Mouse (Mus musculus): ENCODE results near the gene Lhx3. TPM values are rescaled to one million over a fixed set of nuclear protein-coding genes. Genes with fewer than 3 reads are reported as not detected.
A peak's percentile ranks its signal among the peaks of the same experiment; 100 is the strongest.

The Lhx3 gene
- polyA plus RNA-seq, 2 experiments: not detected

DNA sequence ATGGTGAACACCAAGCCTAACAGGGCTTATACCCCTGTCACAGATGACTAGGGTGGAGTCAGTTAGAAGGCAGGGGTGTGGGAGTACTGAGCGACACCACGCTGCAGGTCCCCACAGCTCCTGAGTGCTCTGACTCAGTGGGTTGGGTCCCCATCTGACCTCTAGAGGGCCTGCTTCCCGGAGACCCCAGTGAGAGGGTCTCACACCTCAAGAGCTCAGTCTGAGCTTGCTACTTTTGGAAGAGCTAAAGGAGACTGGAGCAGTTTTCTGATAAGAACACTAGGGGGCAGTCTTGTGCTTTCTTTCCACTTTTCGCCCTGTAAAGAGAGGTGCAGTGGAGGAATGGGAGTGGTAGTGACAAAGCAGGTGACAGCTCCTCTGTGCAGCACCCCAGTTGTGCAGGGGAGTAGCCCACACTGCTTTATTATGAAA, 54.2 kb downstream of the Lhx3 start:
- 13% methylated on average over 4 of the region's 4 CpGs for WGBS (ENCODE audit: insufficient replicate concordance)
- Histone ChIP-seq H3K36me3 (replicated peaks; ENCODE audit: control insufficient read depth, insufficient read depth, low read depth) (no peaks in the 10 kb centered on the region), H3K27me3 (ENCODE audit: control insufficient read depth, insufficient read depth, low read length) (no peaks in the 10 kb centered on the region), H3K4me2 (ENCODE audit: low read depth) (no peak overlapping the region), H3K4me1 (replicated peaks; ENCODE audit: control insufficient read depth in 2 of 2, insufficient read depth in 2 of 2, low read length in 1 of 2) (peaks cover 7 to 15% of the 10 kb centered on the region in 2 experiments), H3K9me3 (ENCODE audit: control insufficient read depth, low read length) (no peaks in the 10 kb centered on the region), H3K4me3 (ENCODE audit: insufficient read depth in 1 of 2, low read depth in 2 of 2, low read length in 2 of 2) (no peak overlapping the region), H3K27ac (no peak overlapping the region), H3K9ac (replicated peaks) (no peak overlapping the region)
- ATAC-seq (ENCODE audit: insufficient read depth): peak; percentile 80
- DNase-seq (ENCODE audit: low read depth in 3 of 3, low spot score in 3 of 3): peak; percentile 56 to 62 (median 57)
- TF ChIP-seq EP300 (IDR thresholded peaks at IDR 0.05; ENCODE audit: low read depth) (no peak), CTCF (IDR thresholded peaks at IDR 0.05; ENCODE audit: low read depth) (peak; percentile 86)

DNA sequence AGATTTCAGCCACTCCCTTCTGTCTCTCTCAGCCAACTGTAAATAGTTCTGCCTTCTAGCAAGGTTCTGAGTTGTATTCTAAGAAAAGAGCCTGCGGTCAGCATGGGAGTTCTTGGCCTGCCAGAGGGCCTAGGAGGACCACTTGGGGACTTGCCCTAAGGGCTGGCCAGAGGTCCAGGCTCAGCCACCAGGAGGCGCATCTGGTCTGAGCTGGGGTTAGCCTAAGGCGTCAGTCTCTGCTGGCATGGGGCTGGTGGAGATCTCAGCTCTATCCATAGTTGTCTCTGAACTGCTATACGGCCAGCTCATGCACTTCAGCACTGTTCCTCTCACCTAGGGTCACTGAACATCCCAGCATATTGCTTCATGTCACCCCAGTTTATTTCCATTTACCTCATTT, 54.8 kb downstream of the Lhx3 start:
- Histone ChIP-seq H3K36me3 (replicated peaks; ENCODE audit: control insufficient read depth, insufficient read depth, low read depth) (no peaks in the 10 kb centered on the region), H3K27me3 (ENCODE audit: control insufficient read depth, insufficient read depth, low read length) (no peaks in the 10 kb centered on the region), H3K4me1 (replicated peaks; ENCODE audit: control insufficient read depth in 2 of 2, insufficient read depth in 2 of 2, low read length in 1 of 2) (peaks cover 7 to 15% of the 10 kb centered on the region in 2 experiments), H3K4me3 (ENCODE audit: insufficient read depth in 1 of 2, low read depth in 2 of 2, low read length in 2 of 2) (no peak overlapping the region), H3K27ac (no peak overlapping the region), H3K9ac (replicated peaks) (no peak overlapping the region), H3K9me3 (ENCODE audit: control insufficient read depth, low read length) (no peaks in the 10 kb centered on the region), H3K4me2 (ENCODE audit: low read depth) (no peak overlapping the region)
- 39% methylated on average over 4 of the region's 4 CpGs for WGBS (ENCODE audit: insufficient replicate concordance)
- TF ChIP-seq CTCF (IDR thresholded peaks at IDR 0.05; ENCODE audit: low read depth) (peak; percentile 82), EP300 (IDR thresholded peaks at IDR 0.05; ENCODE audit: low read depth) (no peak)
- no peak for DNase-seq (ENCODE audit: low read depth in 3 of 3, low spot score in 3 of 3)
- ATAC-seq (ENCODE audit: insufficient read depth): no peak

Other genes starting within 250 kb of the Lhx3 start
- 2.3 and 2.8 TPM in 2 replicates for gene Camsap1, start 225.0 kb downstream of the Lhx3 start, polyA plus RNA-seq (2012; rRNA removed)
- gene Camsap1, start 225.0 kb downstream of the Lhx3 start, polyA plus RNA-seq (2014; fragmentation: Nextera tagmentation; extraction: Ambion mirVana): 4.7 and 6.6 TPM in 2 replicates
- 259 and 320 TPM in 2 replicates for gene Ubac1, start 186.5 kb downstream of the Lhx3 start, polyA plus RNA-seq (2012; rRNA removed)
- 504 and 526 TPM in 2 replicates for gene Ubac1, start 186.5 kb downstream of the Lhx3 start, polyA plus RNA-seq (2014; fragmentation: Nextera tagmentation; extraction: Ambion mirVana)
- 1.4 TPM in 2 replicates for gene Nacc2, start 85.1 kb downstream of the Lhx3 start, polyA plus RNA-seq (2012; rRNA removed)
- 2.4 and 3.1 TPM in 2 replicates for gene Nacc2, start 85.1 kb downstream of the Lhx3 start, polyA plus RNA-seq (2014; fragmentation: Nextera tagmentation; extraction: Ambion mirVana)
- 4.5 and 4.7 TPM in 2 replicates for gene Qsox2, start 29.2 kb upstream of the Lhx3 start, polyA plus RNA-seq (2012; rRNA removed)
- 3.8 and 4.3 TPM in 2 replicates for gene Qsox2, start 29.2 kb upstream of the Lhx3 start, polyA plus RNA-seq (2014; fragmentation: Nextera tagmentation; extraction: Ambion mirVana)
- gene Ccdc187, start 86.3 kb upstream of the Lhx3 start, polyA plus RNA-seq (2012; rRNA removed): 0.05 and 0.06 TPM in 2 replicates
- 0.06 TPM in 1 of 2 replicates, not detected in the other for gene Ccdc187, start 86.3 kb upstream of the Lhx3 start, polyA plus RNA-seq (2014; fragmentation: Nextera tagmentation; extraction: Ambion mirVana)
- gene Gpsm1, start 107.2 kb upstream of the Lhx3 start, polyA plus RNA-seq (2012; rRNA removed): 2.3 and 2.4 TPM in 2 replicates
- 1.1 and 1.6 TPM in 2 replicates for gene Gpsm1, start 107.2 kb upstream of the Lhx3 start, polyA plus RNA-seq (2014; fragmentation: Nextera tagmentation; extraction: Ambion mirVana)
- 7.6 and 7.8 TPM in 2 replicates for gene Dnlz, start 143.8 kb upstream of the Lhx3 start, polyA plus RNA-seq (2012; rRNA removed)
- 7.0 and 8.4 TPM in 2 replicates for gene Dnlz, start 143.8 kb upstream of the Lhx3 start, polyA plus RNA-seq (2014; fragmentation: Nextera tagmentation; extraction: Ambion mirVana)
- gene Card9, start 152.6 kb upstream of the Lhx3 start, polyA plus RNA-seq (2012; rRNA removed): 6.4 and 6.8 TPM in 2 replicates
- gene Card9, start 152.6 kb upstream of the Lhx3 start, polyA plus RNA-seq (2014; fragmentation: Nextera tagmentation; extraction: Ambion mirVana): 1.1 and 2.3 TPM in 2 replicates
- gene Snapc4, start 172.4 kb upstream of the Lhx3 start, polyA plus RNA-seq (2012; rRNA removed): 10.7 and 11.0 TPM in 2 replicates
- 6.3 and 6.6 TPM in 2 replicates for gene Snapc4, start 172.4 kb upstream of the Lhx3 start, polyA plus RNA-seq (2014; fragmentation: Nextera tagmentation; extraction: Ambion mirVana)
- 26.3 and 35.3 TPM in 2 replicates for gene Entr1, start 181.0 kb upstream of the Lhx3 start, polyA plus RNA-seq (2012; rRNA removed)
- 36.0 and 41.6 TPM in 2 replicates for gene Entr1, start 181.0 kb upstream of the Lhx3 start, polyA plus RNA-seq (2014; fragmentation: Nextera tagmentation; extraction: Ambion mirVana)
- 32.5 and 41.8 TPM in 2 replicates for gene Pmpca, start 181.1 kb upstream of the Lhx3 start, polyA plus RNA-seq (2012; rRNA removed)
- 45.5 and 50.1 TPM in 2 replicates for gene Pmpca, start 181.1 kb upstream of the Lhx3 start, polyA plus RNA-seq (2014; fragmentation: Nextera tagmentation; extraction: Ambion mirVana)
- 6.9 and 9.1 TPM in 2 replicates for gene Inpp5e, start 200.9 kb upstream of the Lhx3 start, polyA plus RNA-seq (2012; rRNA removed)
- 4.1 and 5.4 TPM in 2 replicates for gene Inpp5e, start 200.9 kb upstream of the Lhx3 start, polyA plus RNA-seq (2014; fragmentation: Nextera tagmentation; extraction: Ambion mirVana)
- 9.4 and 10.5 TPM in 2 replicates for gene Sec16a, start 236.9 kb upstream of the Lhx3 start, polyA plus RNA-seq (2012; rRNA removed)
- gene Sec16a, start 236.9 kb upstream of the Lhx3 start, polyA plus RNA-seq (2014; fragmentation: Nextera tagmentation; extraction: Ambion mirVana): 9.3 and 10.7 TPM in 2 replicates